Mouse (Mus musculus): ENCODE measurements around the gene Tubg1. TPM values are rescaled to one million over a fixed set of nuclear protein-coding genes. Genes with fewer than 3 reads are reported as not detected.
"Not testable (repeated sequence)": the region's sequence is repeated elsewhere in the genome, so short reads cannot be mapped to it uniquely, and the experiment has no call there.

Tubg1 gene
- total RNA-seq, 2 experiments from 2014 or later: 42.6 to 44.6 TPM

- DNase-seq: no peak
These were observed 20.6 kb downstream of the Tubg1 start for GRCm38 (mm10) chr11:101140164-101140819.

GRCm38 (mm10) chr11:101141088-101141487 is 21.4 kb downstream of the Tubg1 start:
- DNase-seq: no peak

- no peak for DNase-seq
These were observed 22.7 kb downstream of the Tubg1 start for GRCm38 (mm10) chr11:101142215-101142967.

- DNase-seq: peak; percentile 47
These were observed 23.8 kb downstream of the Tubg1 start for GRCm38 (mm10) chr11:101143338-101144225.

GRCm38 (mm10) chr11:101146377-101146776 is 26.6 kb downstream of the Tubg1 start:
- DNase-seq: no peak

- DNase-seq: no peak
These were observed 29.0 kb downstream of the Tubg1 start for GRCm38 (mm10) chr11:101148751-101149150.

GRCm38 (mm10) chr11:101149178-101150105 is 29.7 kb downstream of the Tubg1 start:
- peak; percentile 67 for DNase-seq

GRCm38 (mm10) chr11:101151063-101151462 is 31.3 kb downstream of the Tubg1 start:
- DNase-seq: no peak

- no peak for DNase-seq
These were observed 33.1 kb downstream of the Tubg1 start for GRCm38 (mm10) chr11:101152825-101153224.

GRCm38 (mm10) chr11:101154648-101155047 is 34.9 kb downstream of the Tubg1 start:
- no peak for DNase-seq

GRCm38 (mm10) chr11:101155151-101155550 is 35.4 kb downstream of the Tubg1 start:
- no peak for DNase-seq

GRCm38 (mm10) chr11:101155728-101156371 is 36.1 kb downstream of the Tubg1 start, which contains the start of gene Tubg2:
Tubg2 (plus strand) TSS chr11:101155907.
- peak; percentile 73 for DNase-seq

GRCm38 (mm10) chr11:101160151-101160550 is 40.4 kb downstream of the Tubg1 start:
- not testable (repeated sequence) for DNase-seq

GRCm38 (mm10) chr11:101160981-101161505 is 41.3 kb downstream of the Tubg1 start:
- not testable (repeated sequence) for DNase-seq

GRCm38 (mm10) chr11:101161551-101161950 is 41.8 kb downstream of the Tubg1 start:
- no peak for DNase-seq

GRCm38 (mm10) chr11:101162301-101162700 is 42.6 kb downstream of the Tubg1 start:
- DNase-seq: peak; percentile 52

- DNase-seq: peak; percentile 78
These were observed 43.0 kb downstream of the Tubg1 start for GRCm38 (mm10) chr11:101162772-101163171.

- DNase-seq: no peak
These were observed 44.0 kb downstream of the Tubg1 start for GRCm38 (mm10) chr11:101163476-101164350.

GRCm38 (mm10) chr11:101164351-101164665 is 44.6 kb downstream of the Tubg1 start:
- no peak for DNase-seq

Data from adrenal gland, postnatal 10 days (tissue).